Mouse (Mus musculus) splenic B cell, adult 2 months (primary cell): ENCODE results near the gene Ift81.

Source experiments
- DNase-seq: peaks from one replicate; pipeline ENCODE4 v3.0.0-alpha.2; 2011; ENCODE audit warnings: low read depth, low spot score
- H3K27me3 ChIP-seq: 2 replicates; pipeline ENCODE4 v1.6.1; 2012; ENCODE audit warnings: mild to moderate bottlenecking, low read length, moderate library complexity, mixed read lengths; ENCODE audit not compliant: control insufficient read depth, poor library complexity, insufficient read depth, severe bottlenecking
- H3K36me3 ChIP-seq: 2 replicates; pipeline ENCODE4 v1.6.1; 2012; ENCODE audit warnings: mild to moderate bottlenecking, low read length, moderate library complexity, mixed read lengths; ENCODE audit not compliant: control insufficient read depth, poor library complexity, insufficient read depth, severe bottlenecking

The Ift81 gene

DNA sequence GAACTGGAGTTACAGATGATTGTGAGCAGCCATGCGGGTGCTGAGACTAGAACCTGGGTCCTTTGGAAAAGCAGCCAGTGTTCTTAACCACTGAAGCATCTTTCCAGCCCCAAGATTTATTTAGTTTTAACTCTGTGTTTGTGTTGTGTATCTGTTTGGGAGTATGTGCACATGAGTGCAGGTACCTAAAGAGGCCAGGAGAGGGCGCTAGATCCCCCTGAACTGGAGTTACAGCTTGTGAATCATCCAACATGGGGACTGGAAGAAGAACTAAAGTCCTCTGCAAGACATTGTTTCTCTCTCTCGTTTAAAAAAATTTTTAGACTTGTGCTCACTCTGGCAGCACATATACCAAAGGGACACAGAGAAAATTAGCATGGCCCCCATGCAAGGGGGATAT lies 107.9 kb downstream of the Ift81 start:
- Histone ChIP-seq H3K27me3 (no peaks in the 10 kb centered on the region), H3K36me3 (no peaks in the 10 kb centered on the region)
- DNase-seq: peak; percentile 33

DNA sequence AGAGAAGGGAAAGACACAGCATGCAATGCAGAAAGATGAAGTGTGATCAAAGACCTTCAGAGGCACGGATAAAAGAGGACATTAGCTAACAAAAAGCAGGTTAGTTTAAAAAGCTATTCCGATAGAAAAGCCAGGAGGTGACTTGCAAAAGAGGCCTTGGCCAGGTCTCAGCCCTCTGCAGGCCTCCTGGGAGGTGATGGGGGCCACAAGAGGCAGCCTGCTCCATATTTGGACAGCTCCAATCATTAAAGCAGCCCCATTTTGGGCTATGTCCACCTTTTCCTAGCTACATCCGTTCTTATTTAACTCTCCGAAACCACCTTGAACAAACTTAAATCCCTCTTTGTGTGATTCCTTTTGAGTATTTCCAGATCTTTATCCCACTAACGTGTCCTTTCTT lies 108.8 kb downstream of the Ift81 start:
- no peaks in the 10 kb centered on the region for H3K36me3 ChIP-seq
- no peaks in the 10 kb centered on the region for H3K27me3 ChIP-seq
- no peak for DNase-seq

DNA sequence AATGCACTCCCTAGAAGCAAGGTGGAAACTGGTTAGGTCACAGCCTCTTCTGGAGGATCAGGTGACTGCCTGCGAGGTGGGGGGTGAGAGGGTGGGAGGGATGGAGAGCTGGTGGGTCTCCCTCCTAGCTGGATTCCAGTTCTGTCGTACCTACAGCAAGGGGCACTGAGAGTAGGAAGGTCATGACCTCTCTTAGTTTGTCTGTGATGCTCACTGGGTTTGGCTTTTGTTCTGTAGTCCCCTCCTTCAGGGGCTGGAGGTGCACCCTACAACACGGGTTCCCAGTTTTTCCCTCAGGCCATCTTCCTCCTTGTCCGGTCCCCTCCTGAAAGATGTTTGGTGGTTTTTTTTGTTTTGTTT lies 110.6 kb downstream of the Ift81 start:
- no peaks in the 10 kb centered on the region for H3K36me3 ChIP-seq
- DNase-seq: no peak
- H3K27me3 ChIP-seq: no peaks in the 10 kb centered on the region

DNA sequence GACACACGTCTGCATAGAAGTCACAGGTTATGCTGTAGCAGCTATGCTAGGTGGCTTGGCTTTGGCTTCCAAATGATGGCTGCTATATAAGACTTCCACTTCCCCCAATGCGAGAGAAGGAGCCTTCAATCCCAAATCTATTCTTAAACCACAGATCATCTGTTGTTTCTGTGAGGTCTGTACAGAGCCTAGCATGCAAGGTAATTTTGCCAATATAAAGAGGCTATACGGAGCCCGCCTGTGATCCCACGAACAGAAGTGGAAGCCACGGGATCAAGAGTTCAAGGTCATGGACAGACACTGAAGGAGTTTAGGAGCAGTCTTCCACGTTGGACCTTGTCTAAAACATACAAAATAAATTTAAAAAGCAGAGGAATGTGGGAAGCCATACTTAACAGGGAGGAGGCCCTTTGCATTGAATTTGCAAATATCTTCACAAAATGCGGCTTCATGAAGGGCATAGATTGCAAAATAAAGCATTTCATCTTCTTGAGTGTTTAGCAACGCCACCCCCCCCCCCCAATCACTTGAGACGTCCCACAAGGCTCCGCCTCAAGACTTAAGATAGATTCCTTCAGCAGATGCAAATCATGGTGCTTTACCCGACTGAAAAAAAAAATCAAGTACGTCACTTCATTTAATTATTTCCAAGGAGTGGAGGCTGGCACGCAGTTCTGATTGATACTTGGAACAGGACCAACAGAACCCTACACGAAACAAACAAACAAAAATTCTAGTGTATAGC lies 111.1 kb downstream of the Ift81 start:
- DNase-seq: peak; percentile 51

DNA sequence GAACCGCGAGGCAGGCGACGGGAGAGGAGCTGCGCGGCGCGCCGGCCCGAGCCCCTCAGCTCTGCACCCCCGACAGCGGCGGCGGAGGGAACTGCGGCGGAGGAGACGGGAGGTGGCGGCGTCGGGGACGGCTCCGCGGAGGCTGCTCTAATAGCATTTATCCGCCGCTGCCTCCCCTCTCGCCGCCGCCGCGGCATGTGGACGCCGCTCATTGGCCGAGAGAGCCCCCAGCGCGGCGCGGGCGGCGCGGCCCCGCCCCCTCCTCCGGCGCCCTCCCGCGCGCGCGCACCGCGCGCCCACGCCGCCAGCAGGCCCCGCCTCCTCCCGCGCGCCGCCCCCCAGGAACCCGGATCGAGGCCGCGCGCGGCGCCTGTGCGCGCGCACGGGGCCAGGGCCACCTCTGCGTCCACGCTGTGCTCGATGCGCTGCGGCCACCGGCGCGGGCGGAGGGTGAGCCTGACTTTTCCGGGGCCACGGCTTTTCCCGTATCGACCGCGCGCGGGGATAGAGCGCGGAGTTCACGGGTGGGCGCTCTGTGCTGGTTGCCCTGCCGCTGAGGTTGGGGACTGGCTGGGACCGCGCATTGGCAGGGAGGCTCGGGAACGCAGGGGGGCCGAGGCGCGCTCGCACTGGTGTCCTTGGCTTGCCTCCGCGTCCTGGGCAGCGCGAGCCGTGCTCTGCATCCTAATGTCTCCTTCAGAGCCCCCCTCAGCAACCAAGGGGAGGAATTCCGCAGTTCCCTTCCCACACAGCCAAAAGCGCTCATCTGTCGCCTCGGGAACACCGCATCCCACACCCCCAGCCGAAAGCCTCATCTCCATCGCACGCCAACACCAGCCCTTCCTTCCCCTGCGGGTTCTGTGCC lies 112.0 kb downstream of the Ift81 start, which contains the start of gene Atp2a2:
Gene Atp2a2, minus strand, starts transcription at position 149 of the 865 bp plus-strand sequence.
- H3K36me3 ChIP-seq: peaks cover 2% of the 10 kb centered on the region
- peak; percentile 93 for DNase-seq
- H3K27me3 ChIP-seq: no peaks in the 10 kb centered on the region

More for the DNA sequence above, 111.1 kb downstream of the Ift81 start:
- H3K27me3 ChIP-seq: no peaks in the 10 kb centered on the region
- no peaks in the 10 kb centered on the region; the same call in 1 of the 2 replicates for H3K36me3 ChIP-seq

DNA sequence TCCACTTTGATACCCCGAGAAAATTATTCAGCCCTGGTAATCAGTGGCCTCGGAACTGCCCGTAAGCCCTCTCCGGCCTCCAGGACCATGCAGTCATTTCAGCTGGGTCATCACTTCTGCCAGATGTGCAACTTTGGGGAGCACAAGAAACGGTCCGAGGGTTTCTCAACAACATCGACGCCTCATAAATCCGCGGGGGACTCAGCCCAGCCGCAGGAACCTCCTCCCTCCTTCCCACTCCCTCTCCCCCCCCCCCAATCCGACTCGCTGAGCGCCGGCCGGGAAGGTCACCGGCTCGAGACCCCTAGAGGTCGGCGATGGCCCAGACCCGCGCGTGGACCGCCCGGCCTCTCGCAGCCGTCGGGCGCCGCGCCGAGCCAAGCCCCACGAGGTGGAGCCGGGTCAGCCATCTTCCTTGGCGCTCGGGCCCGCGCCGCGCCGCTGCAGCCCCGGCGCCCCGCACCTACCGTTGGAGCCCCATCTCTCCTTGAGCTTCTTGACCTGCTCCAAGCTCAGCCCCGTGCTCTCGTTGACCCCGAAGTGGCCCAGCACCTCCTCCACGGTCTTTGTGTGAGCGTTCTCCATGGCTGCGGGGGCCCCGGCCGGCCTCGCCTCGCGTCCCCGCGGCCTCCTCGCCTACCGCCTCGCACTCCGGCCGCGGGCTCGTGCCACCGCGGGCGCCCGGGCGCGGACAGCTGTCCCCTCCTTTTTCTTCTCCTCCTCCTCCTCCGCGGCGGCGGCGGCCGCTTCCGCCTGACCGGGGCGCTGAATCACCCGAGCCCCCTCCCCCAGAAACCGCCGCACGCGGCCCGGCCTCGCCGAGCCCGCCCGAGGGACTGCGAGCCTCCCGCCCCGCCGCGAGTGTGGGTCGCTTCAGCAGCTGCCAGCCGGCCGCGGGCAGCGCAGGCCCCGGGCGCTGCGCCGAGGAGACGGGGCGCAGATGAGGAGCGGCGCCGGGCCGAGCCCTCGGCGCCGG lies 112.9 kb downstream of the Ift81 start:
- peaks cover 2% of the 10 kb centered on the region for H3K36me3 ChIP-seq
- DNase-seq: peak; percentile 54
- no peaks in the 10 kb centered on the region for H3K27me3 ChIP-seq

DNA sequence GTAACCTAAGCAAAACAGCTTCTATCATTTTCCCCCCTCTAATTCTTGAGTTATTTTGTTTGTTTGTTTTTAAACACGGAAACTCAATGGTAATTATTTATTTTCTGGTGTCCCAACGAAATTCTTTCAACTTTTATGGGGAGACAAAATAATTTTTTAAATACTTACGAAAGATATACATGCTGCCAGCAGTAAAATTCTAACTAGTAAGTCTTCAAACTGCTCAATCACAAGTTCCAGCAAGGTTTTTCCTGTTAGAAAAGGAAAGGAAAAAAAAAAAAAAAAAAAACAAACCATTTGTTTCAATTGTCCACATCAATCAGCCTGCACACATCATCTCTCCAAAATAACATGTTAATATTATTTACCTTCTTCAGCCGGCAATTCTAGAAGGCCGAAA lies 113.8 kb downstream of the Ift81 start:
- Histone ChIP-seq H3K27me3 (no peaks in the 10 kb centered on the region), H3K36me3 (peaks cover 5% of the 10 kb centered on the region)
- DNase-seq: no peak
